Comparison of ENCODE assay signal across 22 mouse cellular contexts in the genomic region with DNA sequence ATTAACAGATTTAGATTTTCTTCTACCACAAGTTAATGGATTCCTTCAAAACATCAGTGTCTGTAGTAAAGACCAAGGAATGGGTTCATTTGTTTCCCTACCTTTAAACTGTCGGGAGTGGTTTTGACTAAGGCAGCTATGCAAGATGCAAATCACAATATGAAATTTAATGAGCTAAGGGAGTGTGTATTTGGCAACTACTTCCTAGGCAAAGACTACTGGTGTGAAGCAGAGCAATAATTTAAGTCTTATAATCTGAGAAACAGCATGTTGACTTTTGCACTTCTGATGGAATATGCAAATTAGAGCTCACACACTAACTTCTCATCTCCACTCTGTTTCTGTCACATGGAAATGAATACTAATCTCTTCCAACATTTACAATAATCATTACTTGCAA.
"Had no signal": no experiment of that assay in that cellular context is flagged by ENCODE, and none has a peak within 500 bp of the region (broad histone marks: within the 10 kb centered on the region; RNA-seq: fewer than 3 reads in every experiment).

No protein-coding gene starts in this region.

- H3K9ac ChIP-seq: liver, postnatal 0 days; lung, embryonic 15.5 days; midbrain, embryonic 13.5 days; neural tube, embryonic 13.5 days; neural tube, embryonic 15.5 days had no signal

- H3K4me3 ChIP-seq: lung, embryonic 15.5 days; megakaryocyte, embryonic 14.5 days; midbrain, embryonic 13.5 days; myocyte; neural tube, embryonic 13.5 days; neural tube, embryonic 15.5 days had no signal

- H3K4me2 ChIP-seq: lung, embryonic 15.5 days; midbrain, embryonic 11.5 days; midbrain, embryonic 13.5 days; neural tube, embryonic 13.5 days; neural tube, embryonic 15.5 days had no signal

- H3K9me3 ChIP-seq: lung, embryonic 15.5 days; midbrain, embryonic 13.5 days; neural tube, embryonic 13.5 days; neural tube, embryonic 15.5 days had no signal

- H3K27ac ChIP-seq: lung, embryonic 15.5 days; macrophage; midbrain, embryonic 13.5 days; neural tube, embryonic 13.5 days; neural tube, embryonic 15.5 days had no signal

- DNase-seq: liver, postnatal 0 days; lung, adult 2 months; lung, postnatal 14 days; lung, postnatal 36 days; retina, postnatal 1 day; right cerebral cortex, adult 18-20 months; right cerebral cortex, postnatal 25 days; right cerebral cortex, postnatal 4 days; spleen, adult 18-20 months; thymus, adult 18-20 months; thymus, postnatal 14 days; thymus, postnatal 36 days had no signal

- H3K36me3 ChIP-seq: lung, embryonic 15.5 days; midbrain, embryonic 13.5 days; neural tube, embryonic 13.5 days; neural tube, embryonic 15.5 days had no signal

- H3K4me1 ChIP-seq: lung, embryonic 15.5 days; megakaryocyte, embryonic 14.5 days; midbrain, embryonic 13.5 days; neural tube, embryonic 13.5 days; neural tube, embryonic 15.5 days had no signal

- H3K27me3 ChIP-seq: lung, embryonic 15.5 days; megakaryocyte, embryonic 14.5 days; midbrain, embryonic 13.5 days; neural tube, embryonic 13.5 days; neural tube, embryonic 15.5 days had no signal

- ATAC-seq: liver, postnatal 0 days; lung, postnatal 0 days; midbrain, embryonic 13.5 days; midbrain, embryonic 16.5 days had no signal
